ENCODE assay signal across 21 mouse cellular contexts in genomic region chr1:135925848-135926247, GRCm38 (mm10). TPM values are rescaled to one million over a fixed set of nuclear protein-coding genes. Genes with fewer than 3 reads are reported as not detected.
DNase-seq lines count a peak whose midpoint lies in the region; ATAC-seq lines count a peak whose summit lies in the region.
"Had no signal": no experiment of that assay in that cellular context is flagged by ENCODE, and none has a peak within 500 bp of the region (broad histone marks: within the 10 kb centered on the region; RNA-seq: fewer than 3 reads in every experiment).

No protein-coding gene starts in this region.

- ATAC-seq in megakaryocyte-erythroid progenitor cell, adult 5-6 weeks (replicated peaks; ENCODE audit: low FRiP score, low TSS enrichment, poor library complexity, severe bottlenecking) = 0 out of 2 replicates have a peak, but pooled peaks have one; percentile 31
- ATAC-seq: CD4-positive, CD25-positive, alpha-beta regulatory T cell, adult 4 months; forebrain, embryonic 13.5 days; inflammation-experienced regulatory T-cells, adult 6 months had no signal

- DNase-seq in gastrocnemius, postnatal 10 days = peak; percentile 47
- no peak for DNase-seq in gastrocnemius, postnatal 25 days
- DNase-seq in 3134 (ENCODE audit: extremely low read depth, insufficient read length, low spot score) (peak; percentile 83), 3T3-L1 (ENCODE audit: low read depth, low spot score) (peak; percentile 25)
- DNase-seq in right cerebral cortex, postnatal 10 days (ENCODE audit: low spot score in 2 of 2) = no peak
- DNase-seq in heart, adult 9 months (ENCODE audit: low spot score in 2 of 2) = no peak
- DNase-seq: gastrocnemius, postnatal 36 days; heart, postnatal 36 days; kidney, adult 18-20 months; lung, adult 2 months; lung, postnatal 14 days; right cerebral cortex, postnatal 25 days; thymus, postnatal 25 days had no signal

RNA-seq across cellular contexts. Expression of gene Pkp1, which starts 6.8 kb away (rescaled TPM):
- total RNA-seq in gastrocnemius, postnatal 10 days (2021) = under 1 TPM in 1 of 2 experiments, not detected in 1; 0.07 TPM
- under 1 TPM in 1 of 2 experiments, not detected in 1; 0.11 TPM for total RNA-seq in gastrocnemius, postnatal 25 days (2021)
- not detected in 2 replicates for total RNA-seq in megakaryocyte-erythroid progenitor cell, adult 5-6 weeks (2014; fragmentation: Nextera tagmentation)
- not detected in 2 replicates for total RNA-seq in megakaryocyte-erythroid progenitor cell, adult 5-6 weeks (2017)
- total RNA-seq: adrenal gland, adult 18-20 months; heart, adult 8-10 months; heart, postnatal 36 days; megakaryocyte progenitor cell, adult 5-6 weeks; monocyte, adult 5-6 weeks had no signal

Comparison
In these comparisons a context has a peak if more than half of its experiments do, and no peak if none do; other contexts are left out.
1. DNase-seq: peak in gastrocnemius, postnatal 10 days (single experiment), 3134 (single experiment) and 3T3-L1 (single experiment); none in gastrocnemius, postnatal 25 days (single experiment), right cerebral cortex, postnatal 10 days (0 of 2) and heart, adult 9 months (0 of 2).